Mouse (Mus musculus): ENCODE measurements around the gene Xylb.

DNA sequence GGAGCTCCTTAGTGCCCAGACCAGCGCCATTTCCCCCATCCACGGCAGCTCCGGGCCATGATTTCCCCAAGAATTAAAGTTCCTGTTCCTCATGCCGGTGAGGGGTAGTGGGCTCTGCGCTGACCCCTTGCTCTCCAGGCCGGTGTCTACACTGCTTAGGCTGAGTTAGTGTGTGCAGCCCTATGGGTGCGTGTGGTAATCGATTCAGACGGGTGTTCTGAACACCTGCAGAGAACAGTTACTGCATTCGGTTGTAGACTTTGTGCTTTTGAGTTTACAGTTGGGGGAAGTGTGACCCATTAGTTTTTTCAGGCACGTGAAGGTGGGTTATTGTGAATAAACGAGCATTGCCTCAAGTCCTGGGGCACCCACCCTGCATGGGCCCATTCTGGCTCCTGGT is 80.9 kb downstream of the Xylb start:
- TF ChIP-seq CTCF (IDR thresholded peaks at IDR 0.05; ENCODE audit: borderline replicate concordance, control insufficient read depth, extremely low read depth, insufficient read depth, low read length, poor library complexity): no peak
- no peak for TF ChIP-seq POLR2A (IDR thresholded peaks at IDR 0.05; ENCODE audit: control insufficient read depth, extremely low read depth, insufficient read depth, low read length, poor library complexity)
